Mouse (Mus musculus) 3134 (cell line): ENCODE measurements around the gene Lrrc36.

Experiments
- DNase-seq: peaks from one replicate; pipeline ENCODE4 v3.0.0-alpha.2; 2011; ENCODE audit warnings: low spot score; ENCODE audit not compliant: insufficient read length; ENCODE audit errors: extremely low read depth

Gene Lrrc36

GRCm38 (mm10) chr8:105466246-105466645, 52.9 kb downstream of the Lrrc36 start:
- DNase-seq = no peak

GRCm38 (mm10) chr8:105466700-105467291, 53.4 kb downstream of the Lrrc36 start:
- DNase-seq = no peak

DNA sequence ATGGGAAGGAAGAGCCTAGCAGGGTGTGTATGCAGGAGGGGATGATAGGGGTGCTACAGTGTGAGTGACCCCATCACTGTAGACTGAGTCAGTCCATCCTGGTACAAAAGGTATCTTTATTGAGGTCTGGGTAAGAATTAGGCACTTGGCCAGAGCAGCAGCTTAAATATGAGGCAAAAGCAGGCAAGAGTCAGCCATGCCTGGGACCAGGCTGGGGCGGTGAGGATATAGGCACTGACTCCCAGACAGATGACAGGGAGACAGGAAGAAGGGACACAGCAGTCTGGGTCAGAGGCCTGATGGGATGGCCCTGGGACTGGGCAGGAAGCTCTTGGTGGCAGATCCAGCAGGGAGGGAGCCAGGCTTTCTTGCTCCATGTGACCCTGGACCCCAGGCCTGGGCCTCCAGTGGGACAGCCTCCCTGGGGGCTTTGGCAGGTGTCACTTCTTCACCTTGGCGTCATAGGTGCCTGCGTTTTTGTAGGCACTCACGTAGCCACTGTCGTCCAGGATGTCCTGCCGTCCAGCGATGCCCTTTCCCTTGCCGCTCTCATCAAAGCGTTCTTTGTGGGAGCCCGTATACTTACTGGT, 54.1 kb downstream of the Lrrc36 start:
- no peak for DNase-seq

GRCm38 (mm10) chr8:105468002-105468720, 54.8 kb downstream of the Lrrc36 start:
- DNase-seq = no peak

DNA sequence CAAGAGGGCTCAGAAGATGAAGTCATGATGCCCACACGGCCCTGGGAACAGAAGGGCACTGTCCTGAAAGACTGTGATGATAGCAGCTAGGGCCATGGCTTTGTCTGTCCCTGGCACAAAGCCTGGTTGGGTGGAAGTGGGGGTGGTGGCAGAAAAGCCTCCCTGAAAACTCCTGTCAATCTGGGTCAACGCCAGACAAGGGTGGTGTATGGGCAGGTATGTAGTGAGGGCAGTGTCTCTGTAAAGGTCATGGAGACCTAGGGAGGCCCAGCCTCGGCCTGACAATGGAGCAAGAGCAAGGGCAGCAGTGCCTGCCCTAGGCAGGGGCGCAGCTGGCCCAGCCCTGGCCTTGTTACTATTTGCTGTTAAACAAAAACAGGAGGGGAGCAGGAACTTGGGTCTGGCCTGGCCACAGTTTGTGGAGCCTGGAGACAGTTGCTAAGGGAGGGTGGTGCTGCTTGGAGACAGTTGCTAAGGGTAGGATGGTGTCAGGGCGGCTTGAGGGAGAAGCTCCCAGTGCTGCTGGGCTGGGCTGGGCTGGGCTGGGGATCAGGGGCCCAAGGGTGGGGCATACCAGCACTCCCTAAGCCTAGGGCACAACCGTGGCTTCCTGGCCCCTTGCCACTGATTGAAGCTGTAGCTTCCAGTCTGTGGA, 55.8 kb downstream of the Lrrc36 start:
- no peak for DNase-seq

- DNase-seq = no peak
These were observed 56.4 kb downstream of the Lrrc36 start for GRCm38 (mm10) chr8:105469816-105470215.

DNA sequence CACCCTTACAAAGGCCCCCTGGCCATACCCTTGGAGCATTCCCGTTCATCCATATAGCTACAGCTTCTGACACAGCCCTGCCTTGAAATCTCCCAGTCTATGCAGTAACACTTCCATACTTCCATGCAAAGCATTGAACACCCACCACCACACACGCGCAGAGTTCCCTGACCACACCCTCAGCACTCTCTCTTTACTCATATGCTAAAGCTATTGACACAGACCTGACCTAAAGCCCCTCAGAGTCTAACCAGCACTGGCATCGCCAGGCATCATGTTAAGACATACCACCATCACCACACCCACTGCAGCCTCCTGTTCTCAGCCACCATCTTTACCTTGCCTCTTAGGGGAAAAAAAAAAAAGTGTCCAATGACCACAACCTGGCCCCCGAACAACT, 56.9 kb downstream of the Lrrc36 start:
- no peak for DNase-seq

DNA sequence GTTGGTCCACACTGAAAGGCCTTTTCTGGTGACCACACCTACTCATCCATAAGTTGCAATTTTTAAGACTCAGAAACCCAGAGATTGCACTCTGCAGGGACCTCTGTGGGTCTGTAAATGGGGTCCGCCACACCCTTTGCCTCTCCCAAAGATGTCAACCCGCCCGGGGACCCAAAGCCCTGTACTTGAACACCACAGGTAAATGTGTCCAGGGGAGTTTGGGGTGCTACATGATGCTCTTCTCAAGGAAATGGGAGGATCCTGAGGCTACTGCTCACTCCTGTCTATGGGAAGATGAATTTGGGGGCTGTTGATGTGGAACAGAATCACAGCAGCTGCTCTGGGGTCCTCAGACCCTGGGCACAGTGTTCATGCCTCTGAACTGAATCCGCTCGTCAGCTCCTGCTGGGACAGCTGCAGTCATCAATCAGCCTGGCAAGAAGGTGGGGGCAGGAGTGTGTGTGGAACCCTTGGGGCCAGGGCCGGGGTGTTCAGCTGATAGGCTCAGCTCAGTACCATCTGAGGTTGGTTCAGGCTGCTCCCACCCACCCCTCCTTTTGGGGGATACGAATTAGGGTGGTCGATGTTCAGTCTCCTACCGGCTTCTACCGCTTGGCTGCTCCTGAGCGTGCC, 57.4 kb downstream of the Lrrc36 start:
- no peak for DNase-seq

DNA sequence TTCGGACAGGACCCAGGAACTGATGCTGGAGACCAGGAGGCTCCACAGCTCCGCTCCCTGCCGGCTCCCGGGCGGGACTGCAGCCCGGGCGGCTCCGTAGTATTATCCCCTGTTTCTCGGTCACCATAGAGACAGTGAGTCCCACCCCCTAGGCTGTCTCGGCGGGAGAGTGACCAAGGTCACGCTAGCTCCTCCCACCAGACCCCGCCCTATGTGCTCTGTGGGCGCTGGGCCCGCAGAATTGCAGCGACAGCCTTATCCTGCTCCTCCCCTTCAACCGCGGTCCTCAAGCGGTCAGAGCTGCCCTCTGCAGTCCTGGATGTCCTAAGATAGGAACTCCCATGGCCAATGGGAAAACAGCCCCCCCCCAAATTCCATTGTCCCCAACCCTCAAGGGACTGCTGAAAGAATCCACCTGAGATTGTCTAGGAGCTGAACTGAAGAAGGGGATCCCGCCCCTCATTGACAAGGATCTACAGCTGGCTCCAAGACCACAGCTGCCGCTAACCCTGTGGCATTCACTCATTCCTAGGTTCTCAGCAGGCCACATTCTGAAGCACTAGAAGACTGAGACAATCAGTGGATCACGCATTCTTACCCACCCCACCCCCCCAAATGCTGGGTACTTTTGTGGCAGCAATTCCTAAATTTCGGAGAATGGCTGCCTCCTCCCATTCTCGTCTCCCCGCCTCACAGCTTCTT, 58.1 kb downstream of the Lrrc36 start, which contains the start of gene Tppp3:
Gene Tppp3, minus strand, starts transcription at position 213 of the 702 bp plus-strand sequence.
- DNase-seq = no peak

GRCm38 (mm10) chr8:105472414-105472932, 59.1 kb downstream of the Lrrc36 start:
- no peak for DNase-seq

DNA sequence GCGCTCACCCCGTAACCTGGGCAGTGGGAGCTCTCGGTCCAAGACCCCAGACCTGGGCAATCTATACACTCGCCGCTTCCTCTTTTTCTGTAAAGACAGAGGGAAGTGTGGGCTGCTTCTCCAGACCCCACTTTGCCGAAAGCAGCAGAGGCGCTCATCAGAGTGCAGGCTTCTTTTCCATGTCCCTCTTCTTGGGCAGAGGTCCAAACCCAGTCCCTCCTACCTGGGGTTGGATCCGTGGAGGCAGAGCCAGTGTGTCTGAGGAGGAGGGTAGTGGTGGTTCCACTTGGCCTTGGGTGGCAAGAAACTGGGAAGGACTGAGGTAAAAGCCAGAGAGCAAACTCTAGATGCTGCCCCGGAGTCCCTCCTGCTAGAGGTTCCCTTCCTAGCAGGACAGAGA, 59.6 kb downstream of the Lrrc36 start:
- no peak for DNase-seq

DNA sequence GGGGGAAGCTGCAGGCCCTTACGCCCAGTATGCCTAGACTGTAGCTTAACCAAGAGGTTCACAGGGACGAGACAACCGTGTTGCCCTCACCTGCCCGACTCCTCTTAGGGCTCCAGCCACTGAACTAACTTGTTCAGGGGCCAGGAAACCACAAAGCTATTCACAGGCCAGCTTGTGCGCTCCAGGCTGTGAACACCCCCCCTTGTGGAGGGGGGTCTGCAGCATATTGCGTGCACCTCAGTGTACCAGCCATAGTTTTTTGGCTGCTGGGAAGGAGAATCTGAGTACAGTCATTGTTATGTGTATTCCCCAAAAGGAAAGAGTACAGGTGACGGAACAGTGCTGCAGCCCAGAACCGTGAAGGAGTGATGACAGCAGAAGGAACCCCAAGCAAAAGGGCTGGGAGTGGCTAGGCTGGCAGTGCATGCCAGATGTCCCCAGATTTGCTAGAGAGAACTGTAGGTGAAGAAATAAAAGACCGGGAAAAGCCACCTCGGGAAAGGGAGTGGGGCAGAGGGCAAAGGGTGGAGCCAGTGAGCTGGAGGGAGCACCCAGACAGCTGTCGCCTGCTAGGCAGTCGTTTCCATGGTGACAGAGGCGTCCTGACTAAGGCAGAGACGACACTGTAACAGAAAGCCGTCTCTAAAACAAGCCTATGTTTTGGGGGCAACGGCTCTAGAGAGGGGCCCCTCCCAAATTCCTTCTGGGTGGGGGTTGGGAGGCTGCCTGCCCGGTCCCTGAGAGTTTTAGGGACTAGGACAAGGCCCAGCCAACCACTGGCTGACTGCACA, 60.6 kb downstream of the Lrrc36 start:
- DNase-seq = no peak

GRCm38 (mm10) chr8:105474680-105475079, 61.3 kb downstream of the Lrrc36 start:
- no peak for DNase-seq

DNA sequence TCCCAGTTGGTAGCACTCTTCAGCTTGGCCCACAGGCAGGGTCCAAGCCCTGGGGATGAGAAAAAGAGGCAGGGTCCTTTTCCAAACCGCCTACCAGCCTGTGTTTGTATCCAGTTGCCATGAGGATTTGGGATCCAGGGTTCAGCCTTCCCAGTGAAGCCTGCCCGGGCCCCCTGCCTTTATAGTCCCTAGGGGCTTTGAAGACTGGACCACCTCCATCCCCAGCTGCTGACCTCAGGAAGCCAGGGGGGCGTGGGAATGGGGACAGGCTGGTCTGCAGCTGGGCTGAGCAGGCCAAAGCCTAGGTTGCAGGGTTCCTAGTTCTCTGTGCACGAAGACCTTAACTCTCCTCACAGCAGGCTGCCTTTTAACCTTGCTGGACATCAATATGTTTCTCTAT, 61.9 kb downstream of the Lrrc36 start:
- no peak for DNase-seq

GRCm38 (mm10) chr8:105475742-105476141, 62.4 kb downstream of the Lrrc36 start:
- no peak for DNase-seq

DNA sequence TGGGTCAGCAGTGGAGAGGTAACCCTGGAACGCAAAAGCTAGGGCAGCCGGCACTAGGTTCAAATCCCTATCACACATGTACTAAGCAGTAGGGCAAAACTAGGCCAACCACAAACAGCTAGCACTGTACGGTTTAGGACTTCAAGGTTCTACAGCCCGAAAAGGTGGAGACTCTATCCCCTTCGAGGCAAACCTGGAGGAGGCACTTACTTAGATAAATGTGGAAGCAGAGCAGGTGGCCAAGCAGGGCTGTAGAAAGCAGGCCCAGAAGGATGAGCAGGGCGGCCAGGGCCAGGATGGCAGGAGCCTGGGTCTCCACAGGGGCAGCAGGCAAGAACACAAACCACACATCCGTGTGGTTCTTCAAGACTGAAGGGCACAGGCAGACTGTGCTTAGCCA, 62.8 kb downstream of the Lrrc36 start:
- no peak for DNase-seq

GRCm38 (mm10) chr8:105476628-105477413, 63.5 kb downstream of the Lrrc36 start:
- DNase-seq = no peak

GRCm38 (mm10) chr8:105477792-105478191, 64.4 kb downstream of the Lrrc36 start:
- no peak for DNase-seq

- no peak for DNase-seq
These were observed 67.6 kb downstream of the Lrrc36 start for GRCm38 (mm10) chr8:105481013-105481412.
